Mouse (Mus musculus) CH12.LX (cell line): ENCODE results near the gene Bglap3. TPM values are rescaled to one million over a fixed set of nuclear protein-coding genes. Genes with fewer than 3 reads are reported as not detected.

Source experiments
- DNase-seq: peaks from one replicate; pipeline ENCODE4 v3.0.0-alpha.2; 2013; ENCODE audit errors: extremely low read depth
- H3K27ac ChIP-seq: 2 replicates; pipeline ENCODE4 v1.5.1; 2012; ENCODE audit warnings: low read depth, mild to moderate bottlenecking, control low read depth, moderate library complexity; ENCODE audit not compliant: insufficient read depth
- H3K27me3 ChIP-seq: replicated peaks from 2 replicates; pipeline ENCODE3; 2012; ENCODE audit warnings: inconsistent platforms
- H3K36me3 ChIP-seq, 2 experiments: replicated peaks in 1 of 2; 2 replicates each; pipeline versions ENCODE3 to v1.6.1; 2012; ENCODE audit warnings: inconsistent platforms in 1 of 2, low read length in 1 of 2, mild to moderate bottlenecking in 1 of 2, mixed read lengths in 1 of 2, moderate library complexity in 1 of 2; ENCODE audit not compliant: control insufficient read depth in 1 of 2, insufficient read depth in 1 of 2
- H3K4me1 ChIP-seq, 2 experiments: 2 replicates each; pipeline ENCODE4 v1.6.1; 2012; ENCODE audit warnings: inconsistent platforms in 1 of 2, moderate library complexity in 1 of 2; ENCODE audit not compliant: insufficient read depth in 2 of 2, control insufficient read depth in 1 of 2
- H3K4me2 ChIP-seq: 2 replicates; pipeline ENCODE4 v1.6.1; 2012; ENCODE audit warnings: low read depth, mild to moderate bottlenecking, control low read depth; ENCODE audit not compliant: poor library complexity, insufficient read depth, severe bottlenecking
- H3K4me3 ChIP-seq, 3 experiments: fragments of 150-350 bp in 1 of 3; sonication (generic) in 1 of 3; replicated peaks in 1 of 3; 2 replicates each; pipeline versions ENCODE3 to v1.5.1; 2011 to 2012; ENCODE audit warnings: low read depth in 2 of 3, low read length in 2 of 3, mild to moderate bottlenecking in 2 of 3, moderate library complexity in 2 of 3, control low read depth in 1 of 3, improper control_type of control experiment in 1 of 3, inconsistent platforms in 1 of 3, mixed read lengths in 1 of 3; ENCODE audit not compliant: poor library complexity in 1 of 3
- H3K79me2 ChIP-seq: replicated peaks from 2 replicates; pipeline ENCODE4 v1.6.1; 2012; ENCODE audit warnings: mild to moderate bottlenecking, moderate library complexity; ENCODE audit not compliant: control insufficient read depth, poor library complexity, insufficient read depth, severe bottlenecking; ENCODE audit errors: extremely low read depth
- H3K9ac ChIP-seq: 2 replicates; pipeline ENCODE4 v1.6.1; 2012; ENCODE audit warnings: low read depth, mild to moderate bottlenecking, control low read depth, moderate library complexity; ENCODE audit not compliant: insufficient read depth
- H3K9me3 ChIP-seq: replicated peaks from 2 replicates; pipeline ENCODE3; 2012; ENCODE audit warnings: low read length, inconsistent platforms, mixed read lengths
- BHLHE40 ChIP-seq: IDR thresholded peaks from 2 replicates; pipeline ENCODE4 v1.6.1; 2011; ENCODE audit warnings: mild to moderate bottlenecking, low read depth, low read length, improper control_type of control experiment
- CHD1 ChIP-seq: IDR thresholded peaks from 2 replicates; pipeline ENCODE4 v1.6.1; 2012; ENCODE audit warnings: low read depth, low read length, improper control_type of control experiment, inconsistent platforms
- CHD2 ChIP-seq: IDR thresholded peaks from 2 replicates; pipeline ENCODE4 v1.6.1; 2011; ENCODE audit warnings: low read length, improper control_type of control experiment
- CTCF ChIP-seq, 2 experiments: IDR thresholded peaks in 1 of 2; conservative IDR thresholded peaks in 1 of 2; 2 replicates each; pipeline ENCODE4 v1.5.1; 2011 to 2012; ENCODE audit warnings: low read depth in 2 of 2, low read length in 2 of 2, improper control_type of control experiment in 1 of 2, inconsistent platforms in 1 of 2, mild to moderate bottlenecking in 1 of 2, moderate library complexity in 1 of 2
- E2F4 ChIP-seq: IDR thresholded peaks from 2 replicates; pipeline ENCODE4 v1.6.1; 2011; ENCODE audit warnings: low read depth, low read length, improper control_type of control experiment; ENCODE audit not compliant: insufficient replicate concordance
- ELF1 ChIP-seq: IDR thresholded peaks from 2 replicates; pipeline ENCODE4 v1.6.1; 2014; ENCODE audit warnings: low read depth, mild to moderate bottlenecking, inconsistent platforms, low read length, improper control_type of control experiment
- EP300 ChIP-seq: IDR thresholded peaks from 2 replicates; pipeline ENCODE4 v1.6.1; 2011; ENCODE audit warnings: low read length, improper control_type of control experiment
- ETS1 ChIP-seq: conservative IDR thresholded peaks from 2 replicates; pipeline ENCODE4 v1.6.1; 2012; ENCODE audit warnings: low read depth, mild to moderate bottlenecking, inconsistent platforms, low read length, improper control_type of control experiment, moderate library complexity
- GABPA ChIP-seq: IDR thresholded peaks from 2 replicates; pipeline ENCODE4 v1.6.1; 2012; ENCODE audit warnings: low read depth, low read length, improper control_type of control experiment, inconsistent platforms; ENCODE audit not compliant: insufficient replicate concordance
- HCFC1 ChIP-seq: IDR thresholded peaks from 2 replicates; pipeline ENCODE4 v1.6.1; 2012; ENCODE audit warnings: low read depth, mild to moderate bottlenecking, inconsistent platforms, low read length, improper control_type of control experiment
- IRF4 ChIP-seq: IDR thresholded peaks from 2 replicates; pipeline ENCODE4 v1.6.1; 2014; ENCODE audit warnings: low read depth, mild to moderate bottlenecking, inconsistent platforms, low read length, improper control_type of control experiment
- JUN ChIP-seq: IDR thresholded peaks from 2 replicates; pipeline ENCODE4 v1.6.1; 2011; ENCODE audit warnings: low read depth, mild to moderate bottlenecking, low read length, improper control_type of control experiment, moderate library complexity; ENCODE audit not compliant: insufficient read depth
- JUND ChIP-seq: conservative IDR thresholded peaks from 2 replicates; pipeline ENCODE4 v1.6.1; 2011; ENCODE audit warnings: low read depth, low read length, improper control_type of control experiment
- KAT2A ChIP-seq: IDR thresholded peaks from 2 replicates; pipeline ENCODE4 v1.6.1; 2012; ENCODE audit warnings: low read length, improper control_type of control experiment, inconsistent platforms; ENCODE audit not compliant: insufficient replicate concordance
- MAFK ChIP-seq: IDR thresholded peaks from 2 replicates; pipeline ENCODE4 v1.6.1; 2011; ENCODE audit warnings: low read length, improper control_type of control experiment; ENCODE audit not compliant: insufficient replicate concordance
- MAX ChIP-seq: IDR thresholded peaks from 2 replicates; pipeline ENCODE4 v1.6.1; 2011; ENCODE audit warnings: low read length, improper control_type of control experiment
- MAZ ChIP-seq: IDR thresholded peaks from 2 replicates; pipeline ENCODE4 v1.6.1; 2012; ENCODE audit warnings: low read depth, mild to moderate bottlenecking, inconsistent platforms, low read length, improper control_type of control experiment, moderate library complexity
- MEF2A ChIP-seq: IDR thresholded peaks from 2 replicates; pipeline ENCODE4 v1.6.1; 2014; ENCODE audit warnings: low read depth, mild to moderate bottlenecking, inconsistent platforms, low read length, improper control_type of control experiment, borderline replicate concordance
- MXI1 ChIP-seq: IDR thresholded peaks from 2 replicates; pipeline ENCODE4 v1.6.1; 2011; ENCODE audit warnings: mild to moderate bottlenecking, low read depth, low read length, improper control_type of control experiment
- MYC ChIP-seq: IDR thresholded peaks from 2 replicates; pipeline ENCODE4 v1.6.1; 2011; ENCODE audit warnings: low read depth, mild to moderate bottlenecking, improper control_type of control experiment, low read length
- NELFE ChIP-seq: IDR thresholded peaks from 2 replicates; pipeline ENCODE4 v1.6.1; 2011; ENCODE audit warnings: low read depth, low read length, improper control_type of control experiment
- NRF1 ChIP-seq: IDR thresholded peaks from 2 replicates; pipeline ENCODE4 v1.6.1; 2014; ENCODE audit warnings: low read depth, mild to moderate bottlenecking, inconsistent platforms, low read length, improper control_type of control experiment, moderate library complexity
- PAX5 ChIP-seq: IDR thresholded peaks from 2 replicates; pipeline ENCODE4 v1.6.1; 2012; ENCODE audit warnings: low read length, inconsistent platforms, mixed read lengths
- POLR2A ChIP-seq: IDR thresholded peaks from 2 replicates; pipeline ENCODE4 v1.6.1; 2011; ENCODE audit warnings: low read depth, mild to moderate bottlenecking, improper control_type of control experiment, low read length
- POLR2AphosphoS2 ChIP-seq: IDR thresholded peaks from 2 replicates; pipeline ENCODE4 v1.6.1; 2011; ENCODE audit warnings: low read depth, low read length, improper control_type of control experiment
- RAD21 ChIP-seq: IDR thresholded peaks from 2 replicates; pipeline ENCODE4 v1.6.1; 2011; ENCODE audit warnings: low read depth, mild to moderate bottlenecking, low read length, improper control_type of control experiment, moderate library complexity
- RCOR1 ChIP-seq: conservative IDR thresholded peaks from 2 replicates; pipeline ENCODE4 v1.6.1; 2012; ENCODE audit warnings: low read depth, mild to moderate bottlenecking, inconsistent platforms, low read length, improper control_type of control experiment
- SIN3A ChIP-seq: IDR thresholded peaks from 2 replicates; pipeline ENCODE4 v1.6.1; 2012; ENCODE audit warnings: low read length, improper control_type of control experiment, inconsistent platforms
- SMC3 ChIP-seq: IDR thresholded peaks from 2 replicates; pipeline ENCODE4 v1.6.1; 2011; ENCODE audit warnings: low read depth, low read length, improper control_type of control experiment
- TBP ChIP-seq: conservative IDR thresholded peaks from 2 replicates; pipeline ENCODE4 v1.6.1; 2011; ENCODE audit warnings: low read depth, low read length, improper control_type of control experiment
- TCF12 ChIP-seq: IDR thresholded peaks from 2 replicates; pipeline ENCODE4 v1.6.1; 2014; ENCODE audit warnings: low read depth, mild to moderate bottlenecking, inconsistent platforms, low read length, improper control_type of control experiment
- UBTF ChIP-seq: IDR thresholded peaks from 2 replicates; pipeline ENCODE4 v1.6.1; 2012; ENCODE audit warnings: low read depth, mild to moderate bottlenecking, inconsistent platforms, low read length, improper control_type of control experiment, moderate library complexity
- USF1 ChIP-seq: IDR thresholded peaks from 2 replicates; pipeline ENCODE4 v1.6.1; 2014; ENCODE audit warnings: low read depth, mild to moderate bottlenecking, inconsistent platforms, low read length, improper control_type of control experiment
- USF2 ChIP-seq: conservative IDR thresholded peaks from 2 replicates; pipeline ENCODE4 v1.6.1; 2011; ENCODE audit warnings: low read depth, low read length, improper control_type of control experiment
- ZC3H11A ChIP-seq: IDR thresholded peaks from 2 replicates; pipeline ENCODE4 v1.6.1; 2012; ENCODE audit warnings: low read depth, mild to moderate bottlenecking, inconsistent platforms, low read length, improper control_type of control experiment
- ZKSCAN1 ChIP-seq: IDR thresholded peaks from 2 replicates; pipeline ENCODE4 v1.6.1; 2012; ENCODE audit warnings: low read depth, inconsistent platforms, low read length, improper control_type of control experiment, borderline replicate concordance
- ZMIZ1 ChIP-seq: IDR thresholded peaks from 2 replicates; pipeline ENCODE4 v1.6.1; 2012; ENCODE audit warnings: low read depth, mild to moderate bottlenecking, inconsistent platforms, low read length, improper control_type of control experiment
- ZNF384 ChIP-seq: IDR thresholded peaks from 2 replicates; pipeline ENCODE4 v1.6.1; 2012; ENCODE audit warnings: low read depth, low read length, improper control_type of control experiment, inconsistent platforms
- dilution Hi-C: fragments of 300-500 bp; cut with MboI; formaldehyde crosslinking; loops from 2 replicates; pipeline ENCODE4 v1.14.3; 2020; ENCODE audit warnings: low sequenced_read_pairs; ENCODE audit not compliant: extremely low pct_unique_long_range_greater_than_20kb, extremely low pct_ligation_motif_present
- in situ Hi-C: fragments of 300-500 bp; cut with MboI; formaldehyde crosslinking; loops from 3 replicates; pipeline ENCODE4 v1.14.3; 2019; ENCODE audit warnings: low sequenced_read_pairs, low pct_ligation_motif_present, low pct_unique_long_range_greater_than_20kb, mixed read lengths
- polyA plus RNA-seq: library from polyadenylated mRNA; unstranded; fragments of >175 nt; gene quantifications from 2 replicates; pipeline ENCODE4 v1.2.1, GENCODE M21; 2012; ENCODE audit warnings: low read depth; ENCODE audit not compliant: insufficient read length
- total RNA-seq, 2 experiments: library from RNA; depleted of rRNA; stranded (reverse); fragments of 300-350 nt in 1 of 2; fragments of >200 nt in 1 of 2; gene quantifications; 2 replicates each; pipeline ENCODE4 v1.2.3; 2012 to 2014

Gene Bglap3
- total and polyA plus RNA-seq, 3 experiments = 1.0 to 2.7 (median 2.0) TPM

DNA sequence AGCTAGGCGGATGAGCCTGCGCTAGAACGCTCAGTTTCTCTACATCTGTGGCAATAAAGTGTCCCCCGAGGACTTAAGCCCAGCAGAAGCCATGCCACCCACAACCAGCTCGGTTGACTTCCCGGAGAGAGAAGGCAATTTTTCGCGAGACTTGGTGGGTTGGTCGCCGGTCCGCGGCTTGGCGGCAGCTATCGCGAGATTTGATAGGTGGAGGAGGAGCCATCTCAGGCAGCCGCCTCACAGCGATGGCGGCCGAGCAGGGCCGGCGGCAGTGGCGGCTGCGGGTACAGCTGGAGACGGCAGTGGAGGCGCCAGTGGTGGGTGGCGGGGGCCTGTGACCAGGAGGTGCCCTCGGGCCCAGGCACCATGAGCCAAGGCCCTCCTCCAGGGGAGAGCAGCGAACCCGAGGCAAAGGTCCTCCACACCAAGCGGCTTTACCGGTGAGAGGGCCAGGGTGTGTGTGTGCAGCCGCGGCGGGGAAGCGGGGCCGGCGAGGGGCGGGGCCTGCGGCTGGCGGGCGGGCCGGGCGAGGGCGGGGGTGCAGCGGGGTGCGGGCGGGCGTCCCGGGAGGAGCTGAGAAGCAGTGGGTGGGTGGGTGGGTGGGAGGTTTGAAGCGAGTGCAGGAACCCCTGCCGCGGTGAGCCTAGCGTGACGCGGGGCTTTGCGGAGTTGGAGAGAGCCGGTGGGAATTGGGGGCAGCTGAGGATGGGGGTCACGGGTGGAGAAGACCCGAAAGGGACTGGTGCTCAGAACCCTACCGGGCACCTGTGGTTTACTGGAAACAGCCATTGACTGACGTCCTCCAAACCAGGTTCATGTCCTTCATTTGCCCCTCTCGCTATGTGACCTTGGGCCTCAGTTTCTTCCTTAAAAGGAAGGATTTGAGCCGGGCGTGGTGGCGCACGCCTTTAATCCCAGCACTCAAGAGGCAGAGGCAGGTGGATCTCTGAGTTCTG lies 36.2 kb downstream of the Bglap3 start, which contains the start of the genes Tmem79 and Smg5:
Gene Tmem79, minus strand, starts transcription at position 91 of the 956 bp plus-strand sequence.
Gene Smg5, plus strand, starts transcription at position 203 of the 956 bp plus-strand sequence.
- dilution Hi-C loops = no loop called here
- Histone ChIP-seq H3K27ac (peak within 1 kb of the TSS; percentile 79), H3K9me3 (no peaks in the 10 kb centered on the region), H3K4me3 (peak within 1 kb of the TSS; percentile 81 to 85 (median 82)), H3K4me1 (peaks cover 18 to 36% of the 10 kb centered on the region in 2 experiments), H3K27me3 (no peaks in the 10 kb centered on the region), H3K36me3 (peaks cover 6 to 36% of the 10 kb centered on the region in 2 experiments), H3K9ac (peak within 1 kb of the TSS; percentile 75), H3K4me2 (peak within 1 kb of the TSS; percentile 93), H3K79me2 (peaks cover 41% of the 10 kb centered on the region)
- in situ Hi-C loops = no loop called here
- DNase-seq = peak; percentile 94
- no peak for TF ChIP-seq IRF4
- TF ChIP-seq JUND = no peak
- no peak for TF ChIP-seq BHLHE40
- peak; percentile 46; the same call in 1 of the 2 replicates for TF ChIP-seq NRF1
- no peak for TF ChIP-seq SMC3
- no peak for TF ChIP-seq CHD1
- TF ChIP-seq ELF1 = peak; percentile 71
- TF ChIP-seq USF1 = no peak
- TF ChIP-seq PAX5 = no peak
- TF ChIP-seq MAFK = no peak
- peak; percentile 100 for TF ChIP-seq POLR2A
- TF ChIP-seq JUN = no peak
- TF ChIP-seq NELFE = peak; percentile 97
- peak; percentile 99 for TF ChIP-seq POLR2AphosphoS2
- no peak for TF ChIP-seq ETS1
- TF ChIP-seq MXI1 = no peak; the same call in none of the 2 replicates
- no peak for TF ChIP-seq ZKSCAN1
- TF ChIP-seq MYC = peak; percentile 10; the same call in 1 of the 2 replicates
- TF ChIP-seq HCFC1 = peak; percentile 78
- peak; percentile 92 for TF ChIP-seq TBP
- no peak for TF ChIP-seq KAT2A
- TF ChIP-seq ZNF384 = no peak
- TF ChIP-seq CTCF (conservative IDR thresholded peaks at IDR 0.05 in 1 of 2, IDR thresholded peaks at IDR 0.05 in 1 of 2; ENCODE audit: low read depth in 2 of 2, low read length in 2 of 2) = no peak
- no peak; the same call in 1 of the 2 replicates for TF ChIP-seq MAX
- TF ChIP-seq ZMIZ1 = peak; percentile 94
- no peak for TF ChIP-seq MEF2A
- TF ChIP-seq EP300 = no peak
- TF ChIP-seq SIN3A = peak; percentile 75
- 0 out of 2 replicates have a peak, but pooled peaks have one; percentile 6 for TF ChIP-seq UBTF
- TF ChIP-seq E2F4 = no peak
- TF ChIP-seq CHD2 = peak; percentile 100
- TF ChIP-seq USF2 = no peak
- peak; percentile 97 for TF ChIP-seq TCF12
- no peak for TF ChIP-seq MAZ
- no peak for TF ChIP-seq RCOR1
- TF ChIP-seq RAD21 = no peak
- TF ChIP-seq GABPA = no peak
- no peak for TF ChIP-seq ZC3H11A
